Mouse (Mus musculus) urinary bladder, postnatal 14 days (tissue): ENCODE results near the gene Uqcc3.
A peak's percentile ranks its signal among the peaks of the same experiment; 100 is the strongest.
"Not testable (repeated sequence)": the region's sequence is repeated elsewhere in the genome, so short reads cannot be mapped to it uniquely, and the experiment has no call there.

ENCODE experiments used
- DNase-seq: peaks from one replicate; pipeline ENCODE4 v3.0.0; 2021; ENCODE audit warnings: low spot score

Gene Uqcc3

GRCm38 (mm10) chr19:8880311-8881033, at the start of gene Uqcc3:
Gene Uqcc3 (minus strand): TSS chr19:8880923.
- peak; percentile 90 for DNase-seq

GRCm38 (mm10) chr19:8930117-8930516, 49.4 kb upstream of the Uqcc3 start:
- DNase-seq: no peak

- DNase-seq: peak; percentile 89
Observed at GRCm38 (mm10) chr19:8929224-8930088, 48.7 kb upstream of the Uqcc3 start, which contains the start of the genes Rom1 and Eml3. Gene Rom1 (minus strand): TSS chr19:8929356. Gene Eml3 (plus strand): TSS chr19:8929552.

GRCm38 (mm10) chr19:8928689-8929223, 48.0 kb upstream of the Uqcc3 start:
- no peak for DNase-seq

- no peak for DNase-seq
Observed at GRCm38 (mm10) chr19:8927891-8928525, 47.3 kb upstream of the Uqcc3 start.

- no peak for DNase-seq
Observed at GRCm38 (mm10) chr19:8926766-8927165, 46.0 kb upstream of the Uqcc3 start.

GRCm38 (mm10) chr19:8921741-8922140, 41.0 kb upstream of the Uqcc3 start:
- no peak for DNase-seq

GRCm38 (mm10) chr19:8920836-8921291, 40.1 kb upstream of the Uqcc3 start:
- DNase-seq: no peak

GRCm38 (mm10) chr19:8920073-8920736, 39.5 kb upstream of the Uqcc3 start, which contains the start of gene B3gat3:
Gene B3gat3 (plus strand): TSS chr19:8920374.
- peak; percentile 96 for DNase-seq

GRCm38 (mm10) chr19:8919684-8920072, 39.0 kb upstream of the Uqcc3 start:
- DNase-seq: no peak

- DNase-seq: no peak
Observed at GRCm38 (mm10) chr19:8919000-8919399, 38.3 kb upstream of the Uqcc3 start.

- DNase-seq: no peak
Observed at GRCm38 (mm10) chr19:8914212-8914611, 33.5 kb upstream of the Uqcc3 start.

- DNase-seq: no peak
Observed at GRCm38 (mm10) chr19:8911810-8912209, 31.1 kb upstream of the Uqcc3 start.

GRCm38 (mm10) chr19:8908531-8908930, 27.8 kb upstream of the Uqcc3 start:
- DNase-seq: no peak

- no peak for DNase-seq
Observed at GRCm38 (mm10) chr19:8903412-8903811, 22.7 kb upstream of the Uqcc3 start.

GRCm38 (mm10) chr19:8899079-8899478, 18.4 kb upstream of the Uqcc3 start:
- DNase-seq: no peak

- DNase-seq: no peak
Observed at GRCm38 (mm10) chr19:8898576-8898975, 17.9 kb upstream of the Uqcc3 start.

GRCm38 (mm10) chr19:8897865-8898495, 17.3 kb upstream of the Uqcc3 start, which contains the start of gene Ganab:
Gene Ganab (plus strand): TSS chr19:8898071.
- peak; percentile 96 for DNase-seq

GRCm38 (mm10) chr19:8897211-8897864, 16.6 kb upstream of the Uqcc3 start:
- peak; percentile 58 for DNase-seq

- not testable (repeated sequence) for DNase-seq
Observed at GRCm38 (mm10) chr19:8896231-8896630, 15.5 kb upstream of the Uqcc3 start.
